Mouse (Mus musculus): ENCODE measurements around the gene Zswim1. TPM values are rescaled to one million over a fixed set of nuclear protein-coding genes. Genes with fewer than 3 reads are reported as not detected.
"Not testable (repeated sequence)": the region's sequence is repeated elsewhere in the genome, so short reads cannot be mapped to it uniquely, and the experiment has no call there.

Zswim1 gene
- polyA plus RNA-seq, 1 experiment, result 3.7 TPM

GRCm38 (mm10) chr2:164867566-164867965 is 45.1 kb downstream of the Zswim1 start:
- peak overlapping the region; percentile 82 for H3K27ac ChIP-seq (ENCODE audit: control insufficient read depth, insufficient read depth, low read depth, low read length, poor library complexity)
- WGBS, result 94% methylated on average over 7 of the region's 7 CpGs
- H3K4me1 ChIP-seq (ENCODE audit: control insufficient read depth, insufficient read depth, low read length), result peaks cover 7% of the 10 kb centered on the region

GRCm38 (mm10) chr2:164868491-164868890 is 46.0 kb downstream of the Zswim1 start:
- peak overlapping the region; percentile 82 for H3K27ac ChIP-seq (ENCODE audit: control insufficient read depth, insufficient read depth, low read depth, low read length, poor library complexity)
- peaks cover 7% of the 10 kb centered on the region for H3K4me1 ChIP-seq (ENCODE audit: control insufficient read depth, insufficient read depth, low read length)
- TF ChIP-seq POLR2A (IDR thresholded peaks at IDR 0.05; ENCODE audit: borderline replicate concordance, control insufficient read depth, low read depth, low read length) (peak; percentile 43; the same call in 1 of the 2 replicates), CTCF (IDR thresholded peaks at IDR 0.05; ENCODE audit: control insufficient read depth, insufficient read depth, low read length) (no peak)
- 21% methylated on average over 7 of the region's 7 CpGs for WGBS
- no peak overlapping the region for H3K4me3 ChIP-seq (replicated peaks; ENCODE audit: control insufficient read depth, low read depth, low read length)

More at GRCm38 (mm10) chr2:164867566-164867965, 45.1 kb downstream of the Zswim1 start:
- no peak overlapping the region for H3K4me3 ChIP-seq (replicated peaks; ENCODE audit: control insufficient read depth, low read depth, low read length)
- TF ChIP-seq CTCF (IDR thresholded peaks at IDR 0.05; ENCODE audit: control insufficient read depth, insufficient read depth, low read length), result peak; percentile 62
- TF ChIP-seq POLR2A (IDR thresholded peaks at IDR 0.05; ENCODE audit: borderline replicate concordance, control insufficient read depth, low read depth, low read length), result no peak

DNA sequence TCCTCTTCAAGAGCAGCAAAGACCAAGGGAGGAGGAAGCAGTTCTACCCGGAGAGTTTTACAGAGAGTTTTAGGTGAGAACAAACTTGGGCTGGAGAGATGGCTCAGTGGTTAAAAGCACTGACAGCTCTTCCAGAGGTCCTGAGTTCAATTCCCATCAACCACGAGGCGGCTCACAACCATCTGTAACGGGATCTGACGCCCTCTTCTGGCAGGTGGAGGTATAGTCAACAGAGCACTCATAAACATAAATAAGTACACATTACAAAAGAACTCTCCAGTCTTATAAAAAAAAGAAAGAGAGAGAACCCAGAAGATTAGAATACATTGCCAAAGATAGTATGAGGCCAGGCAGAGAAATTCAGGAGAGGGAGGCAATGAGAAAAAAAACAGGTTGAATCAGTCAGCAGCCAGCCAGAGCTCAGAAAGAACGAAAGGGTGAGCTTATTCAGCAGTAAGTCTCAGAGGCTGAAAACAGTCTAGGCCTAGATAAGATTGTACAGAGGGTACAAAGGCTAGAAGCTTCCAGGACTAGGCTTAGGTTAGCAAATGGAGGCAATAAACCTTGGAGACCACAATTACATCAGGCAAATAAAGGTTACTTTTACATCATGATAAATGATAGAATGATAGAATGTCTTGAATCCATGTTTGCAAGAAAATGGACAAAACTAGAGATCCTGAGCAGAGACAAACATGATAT is 49.3 kb downstream of the Zswim1 start:
- H3K27ac ChIP-seq (ENCODE audit: control insufficient read depth, insufficient read depth, low read depth, low read length, poor library complexity), result no peak overlapping the region
- peaks cover 3% of the 10 kb centered on the region; the same call in 1 of the 2 replicates for H3K4me1 ChIP-seq (ENCODE audit: control insufficient read depth, insufficient read depth, low read length)
- no peak for TF ChIP-seq POLR2A (IDR thresholded peaks at IDR 0.05; ENCODE audit: borderline replicate concordance, control insufficient read depth, low read depth, low read length)
- no peak for TF ChIP-seq CTCF (IDR thresholded peaks at IDR 0.05; ENCODE audit: control insufficient read depth, insufficient read depth, low read length)
- WGBS, result 56% methylated on average over 6 of the region's 6 CpGs
- no peak overlapping the region for H3K4me3 ChIP-seq (replicated peaks; ENCODE audit: control insufficient read depth, low read depth, low read length)

DNA sequence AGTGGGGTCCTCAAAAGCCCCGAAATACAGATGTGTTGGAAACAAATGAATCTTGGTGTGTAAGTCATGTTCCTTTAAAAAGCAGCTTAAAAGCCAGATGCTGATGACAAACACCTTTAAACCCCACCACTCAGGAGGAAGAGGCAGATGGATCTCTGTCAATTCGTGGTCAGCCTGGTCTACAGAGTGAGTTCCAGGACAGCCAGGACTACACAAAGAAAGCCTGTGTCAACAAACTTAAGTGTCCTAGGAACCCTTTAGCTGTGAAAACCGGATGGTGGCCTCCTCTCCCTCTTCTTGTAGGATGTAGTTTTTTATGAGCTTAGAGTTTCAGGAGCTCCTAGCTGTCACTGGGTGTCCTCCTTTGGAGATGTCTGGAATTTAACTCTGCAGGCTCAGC is 51.1 kb downstream of the Zswim1 start:
- H3K4me3 ChIP-seq (replicated peaks; ENCODE audit: control insufficient read depth, low read depth, low read length), result no peak overlapping the region
- WGBS, result 60% methylated on average over 3 of the region's 3 CpGs
- no peak for TF ChIP-seq POLR2A (IDR thresholded peaks at IDR 0.05; ENCODE audit: borderline replicate concordance, control insufficient read depth, low read depth, low read length)
- no peak for TF ChIP-seq CTCF (IDR thresholded peaks at IDR 0.05; ENCODE audit: control insufficient read depth, insufficient read depth, low read length)
- peaks cover 4% of the 10 kb centered on the region; the same call in 1 of the 2 replicates for H3K4me1 ChIP-seq (ENCODE audit: control insufficient read depth, insufficient read depth, low read length)
- H3K27ac ChIP-seq (ENCODE audit: control insufficient read depth, insufficient read depth, low read depth, low read length, poor library complexity), result no peak overlapping the region

GRCm38 (mm10) chr2:164874239-164874769 is 51.8 kb downstream of the Zswim1 start:
- no peak overlapping the region for H3K27ac ChIP-seq (ENCODE audit: control insufficient read depth, insufficient read depth, low read depth, low read length, poor library complexity)
- WGBS, result 51% methylated on average over 1 of the region's 1 CpGs
- TF ChIP-seq CTCF (IDR thresholded peaks at IDR 0.05; ENCODE audit: control insufficient read depth, insufficient read depth, low read length) (no peak), POLR2A (IDR thresholded peaks at IDR 0.05; ENCODE audit: borderline replicate concordance, control insufficient read depth, low read depth, low read length) (no peak)
- peaks cover 2% of the 10 kb centered on the region; the same call in 1 of the 2 replicates for H3K4me1 ChIP-seq (ENCODE audit: control insufficient read depth, insufficient read depth, low read length)
- H3K4me3 ChIP-seq (replicated peaks; ENCODE audit: control insufficient read depth, low read depth, low read length), result no peak overlapping the region

DNA sequence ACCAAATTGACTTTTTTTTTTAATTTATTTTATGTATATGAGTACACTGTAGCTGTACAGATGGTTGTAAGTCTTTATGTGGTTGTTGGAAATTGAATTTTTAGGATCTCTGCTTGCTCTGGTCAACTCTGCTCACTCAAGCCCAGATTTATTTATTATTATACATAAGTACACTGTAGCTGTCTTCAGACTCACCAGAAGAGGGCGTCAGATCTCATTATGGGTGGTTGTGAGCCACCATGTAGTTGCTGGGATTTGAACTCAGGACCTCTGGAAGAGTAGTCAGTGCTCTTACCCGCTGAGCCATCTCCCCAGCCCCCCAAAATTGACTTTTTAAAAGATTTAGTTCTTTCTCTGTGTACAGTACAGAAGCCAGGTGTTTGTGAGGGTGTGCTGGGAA is 53.2 kb downstream of the Zswim1 start:
- 65% methylated on average over 2 of the region's 2 CpGs for WGBS
- H3K4me3 ChIP-seq (replicated peaks; ENCODE audit: control insufficient read depth, low read depth, low read length); H3K4me1 ChIP-seq (ENCODE audit: control insufficient read depth, insufficient read depth, low read length); H3K27ac ChIP-seq (ENCODE audit: control insufficient read depth, insufficient read depth, low read depth, low read length, poor library complexity): not testable (repeated sequence)

Other genes with a start within 250 kb of the Zswim1 start
- not detected in 2 replicates for gene Spint3, start 249.2 kb upstream of the Zswim1 start, polyA plus RNA-seq (2011; ENCODE audit: insufficient read depth, insufficient read length, low replicate concordance, missing spikeins)
- gene Wfdc6a, start 237.2 kb upstream of the Zswim1 start, polyA plus RNA-seq (2011; ENCODE audit: insufficient read depth, insufficient read length, low replicate concordance, missing spikeins), result not detected in 2 replicates
- gene Eppin, start 229.1 kb upstream of the Zswim1 start, polyA plus RNA-seq (2011; ENCODE audit: insufficient read depth, insufficient read length, low replicate concordance, missing spikeins), result not detected in 2 replicates
- gene Wfdc6b, start 209.2 kb upstream of the Zswim1 start, polyA plus RNA-seq (2011; ENCODE audit: insufficient read depth, insufficient read length, low replicate concordance, missing spikeins), result not detected in 2 replicates
- not detected in 2 replicates for gene Wfdc8, start 209.1 kb upstream of the Zswim1 start, polyA plus RNA-seq (2011; ENCODE audit: insufficient read depth, insufficient read length, low replicate concordance, missing spikeins)
- not detected in 2 replicates for gene Wfdc16, start 183.9 kb upstream of the Zswim1 start, polyA plus RNA-seq (2011; ENCODE audit: insufficient read depth, insufficient read length, low replicate concordance, missing spikeins)
- gene Wfdc10, start 166.6 kb upstream of the Zswim1 start, polyA plus RNA-seq (2011; ENCODE audit: insufficient read depth, insufficient read length, low replicate concordance, missing spikeins), result not detected in 2 replicates
- not detected in 2 replicates for gene Wfdc9, start 166.1 kb upstream of the Zswim1 start, polyA plus RNA-seq (2011; ENCODE audit: insufficient read depth, insufficient read length, low replicate concordance, missing spikeins)
- gene Wfdc11, start 148.6 kb upstream of the Zswim1 start, polyA plus RNA-seq (2011; ENCODE audit: insufficient read depth, insufficient read length, low replicate concordance, missing spikeins), result not detected in 2 replicates
- gene Wfdc13, start 137.6 kb upstream of the Zswim1 start, polyA plus RNA-seq (2011; ENCODE audit: insufficient read depth, insufficient read length, low replicate concordance, missing spikeins), result not detected in 2 replicates
- not detected in 2 replicates for gene Spint4, start 124.2 kb upstream of the Zswim1 start, polyA plus RNA-seq (2011; ENCODE audit: insufficient read depth, insufficient read length, low replicate concordance, missing spikeins)
- gene Spint5, start 107.4 kb upstream of the Zswim1 start, polyA plus RNA-seq (2011; ENCODE audit: insufficient read depth, insufficient read length, low replicate concordance, missing spikeins), result not detected in 2 replicates
- 2.1 and 2.2 TPM in 2 replicates for gene Wfdc3, start 76.8 kb upstream of the Zswim1 start, polyA plus RNA-seq (2011; ENCODE audit: insufficient read depth, insufficient read length, low replicate concordance, missing spikeins)
- gene Dnttip1, start 76.7 kb upstream of the Zswim1 start, polyA plus RNA-seq (2011; ENCODE audit: insufficient read depth, insufficient read length, low replicate concordance, missing spikeins), result 35.3 and 47.6 TPM in 2 replicates
- gene Ube2c, start 52.8 kb upstream of the Zswim1 start, polyA plus RNA-seq (2011; ENCODE audit: insufficient read depth, insufficient read length, low replicate concordance, missing spikeins), result 261 and 459 TPM in 2 replicates
- gene Tnnc2, start 42.7 kb upstream of the Zswim1 start, polyA plus RNA-seq (2011; ENCODE audit: insufficient read depth, insufficient read length, low replicate concordance, missing spikeins), result 9.6 and 12.2 TPM in 2 replicates
- gene Snx21, start 36.9 kb upstream of the Zswim1 start, polyA plus RNA-seq (2011; ENCODE audit: insufficient read depth, insufficient read length, low replicate concordance, missing spikeins), result 2.3 and 5.8 TPM in 2 replicates
- gene Acot8, start 17.8 kb upstream of the Zswim1 start, polyA plus RNA-seq (2011; ENCODE audit: insufficient read depth, insufficient read length, low replicate concordance, missing spikeins), result 16.5 and 36.5 TPM in 2 replicates
- 3.4 and 4.4 TPM in 2 replicates for gene Zswim3, start 17.6 kb upstream of the Zswim1 start, polyA plus RNA-seq (2011; ENCODE audit: insufficient read depth, insufficient read length, low replicate concordance, missing spikeins)
- not detected in 2 replicates for gene Spata25, start 5.9 kb downstream of the Zswim1 start, polyA plus RNA-seq (2011; ENCODE audit: insufficient read depth, insufficient read length, low replicate concordance, missing spikeins)
- gene Ctsa, start 10.2 kb downstream of the Zswim1 start, polyA plus RNA-seq (2011; ENCODE audit: insufficient read depth, insufficient read length, low replicate concordance, missing spikeins), result 61.0 and 109 TPM in 2 replicates
- gene Neurl2, start 10.8 kb downstream of the Zswim1 start, polyA plus RNA-seq (2011; ENCODE audit: insufficient read depth, insufficient read length, low replicate concordance, missing spikeins), result 0.97 TPM in 1 of 2 replicates, not detected in the other
- 2.4 and 6.5 TPM in 2 replicates for gene Pltp, start 35.0 kb downstream of the Zswim1 start, polyA plus RNA-seq (2011; ENCODE audit: insufficient read depth, insufficient read length, low replicate concordance, missing spikeins)
- 24.8 and 31.6 TPM in 2 replicates for gene Pcif1, start 56.6 kb downstream of the Zswim1 start, polyA plus RNA-seq (2011; ENCODE audit: insufficient read depth, insufficient read length, low replicate concordance, missing spikeins)
- 17.1 and 35.2 TPM in 2 replicates for gene Zfp335, start 89.1 kb downstream of the Zswim1 start, polyA plus RNA-seq (2011; ENCODE audit: insufficient read depth, insufficient read length, low replicate concordance, missing spikeins)
- 173 and 363 TPM in 2 replicates for gene Mmp9, start 118.1 kb downstream of the Zswim1 start, polyA plus RNA-seq (2011; ENCODE audit: insufficient read depth, insufficient read length, low replicate concordance, missing spikeins)
- 3.6 and 5.1 TPM in 2 replicates for gene Slc12a5, start 138.1 kb downstream of the Zswim1 start, polyA plus RNA-seq (2011; ENCODE audit: insufficient read depth, insufficient read length, low replicate concordance, missing spikeins)
- 15.9 and 30.7 TPM in 2 replicates for gene Ncoa5, start 212.2 kb downstream of the Zswim1 start, polyA plus RNA-seq (2011; ENCODE audit: insufficient read depth, insufficient read length, low replicate concordance, missing spikeins)
- gene Cd40, start 232.9 kb downstream of the Zswim1 start, polyA plus RNA-seq (2011; ENCODE audit: insufficient read depth, insufficient read length, low replicate concordance, missing spikeins), result 11.4 and 13.6 TPM in 2 replicates

All from bone marrow, adult 2 months (tissue).